Comparison of ENCODE assay signal across 1 mouse cellular context in the genomic region with DNA sequence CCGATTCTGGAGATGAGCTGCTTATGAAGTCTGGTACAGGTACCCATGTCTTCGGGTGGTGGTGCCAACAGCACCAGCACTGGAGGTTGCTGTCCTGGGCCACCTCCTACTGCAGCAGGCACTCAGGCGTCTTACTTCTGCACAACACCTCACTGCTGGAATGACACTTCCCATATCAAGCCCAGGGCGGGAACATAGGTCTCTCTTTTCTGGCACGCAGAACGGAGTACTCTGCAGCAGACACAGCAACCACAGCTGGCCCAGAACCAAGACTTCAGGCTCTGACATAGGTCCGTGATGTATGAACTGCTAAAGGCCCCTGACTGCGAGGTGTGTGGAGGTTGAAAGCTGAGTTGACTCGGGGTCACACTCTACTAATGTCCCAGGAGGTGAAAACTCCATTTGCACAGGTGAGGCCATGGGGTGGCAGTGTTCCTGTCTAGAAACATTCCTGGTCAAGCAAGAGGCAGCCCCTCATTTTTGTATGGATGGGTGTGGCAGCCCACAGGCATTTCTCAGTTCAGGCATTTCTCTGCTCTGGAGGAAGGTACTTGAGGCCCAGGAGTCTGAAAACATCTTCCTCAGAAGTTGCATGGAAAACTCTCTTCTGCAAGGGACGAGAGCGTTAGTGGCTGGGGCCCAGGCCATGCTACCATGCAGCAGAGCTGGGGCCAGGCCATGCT.
TF ChIP-seq lines count a peak whose summit lies in the region.

No protein-coding gene starts in this region.

TF ChIP-seq in CH12.LX, 34 proteins besides CTCF, POLR2A, EP300 and RAD21:
- TF ChIP-seq ELF1 (IDR thresholded peaks at IDR 0.05; ENCODE audit: low read depth, low read length) (no peak), SMC3 (IDR thresholded peaks at IDR 0.05; ENCODE audit: low read depth, low read length) (peak; percentile 10; the same call in 1 of the 2 replicates)
